Mouse (Mus musculus) ES-Bruce4 (cell line): Measurements from ENCODE around the gene Nol4l.

Experiments used
- CTCF ChIP-seq: IDR thresholded peaks from one replicate; pipeline ENCODE4 v1.8.1; 2011; ENCODE audit warnings: low read depth, low read length
- EP300 ChIP-seq: IDR thresholded peaks from 2 replicates; pipeline ENCODE4 v1.6.1; 2011; ENCODE audit warnings: low read depth, low read length; ENCODE audit not compliant: insufficient read depth
- POLR2A ChIP-seq: IDR thresholded peaks from one replicate; pipeline ENCODE4 v1.8.1; 2011; ENCODE audit warnings: low read length; ENCODE audit not compliant: insufficient read depth

DNA sequence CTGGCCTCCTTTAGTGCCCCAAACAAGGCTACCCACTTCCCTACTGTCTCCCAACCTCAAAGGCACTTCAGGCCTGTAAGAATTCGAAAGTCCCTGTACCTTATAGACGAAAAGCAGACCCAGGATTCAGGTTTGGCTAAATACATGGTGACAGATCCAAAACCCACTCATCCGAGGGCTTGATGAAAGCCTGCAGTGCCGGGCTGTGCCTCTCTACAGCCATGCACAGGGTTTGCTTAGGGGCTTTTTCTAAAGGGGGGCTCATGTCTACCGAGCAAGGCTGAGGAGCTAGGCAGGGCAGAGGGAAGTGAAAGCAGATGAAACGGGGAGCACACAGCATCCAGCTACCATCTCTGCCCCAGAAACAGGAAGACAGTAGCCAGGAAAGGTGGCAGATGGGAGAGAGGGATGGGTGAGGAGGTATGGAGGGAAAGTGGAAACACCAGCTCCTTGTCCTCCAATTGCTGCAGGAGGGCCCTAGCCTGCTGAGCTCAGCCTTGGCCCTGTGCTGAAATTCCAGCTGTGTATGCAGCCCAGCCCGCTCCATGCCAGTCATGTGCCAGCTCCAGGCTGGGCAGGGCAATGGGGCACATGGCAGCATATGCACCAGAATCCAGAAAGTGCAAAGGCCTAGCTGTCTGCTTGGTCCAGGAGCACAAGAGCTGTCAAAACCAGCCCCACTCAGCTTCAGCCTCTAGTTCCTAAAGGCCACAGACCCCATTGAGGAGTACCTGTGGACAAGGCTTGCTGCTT lies 48.5 kb downstream of the Nol4l start:
- TF ChIP-seq CTCF (no peak), POLR2A (no peak), EP300 (no peak)
